Mouse (Mus musculus): ENCODE data around the gene Kank4. TPM values are rescaled to one million over a fixed set of nuclear protein-coding genes. Genes with fewer than 3 reads are reported as not detected.

The Kank4 gene
- 0.40 TPM in 2 replicates for polyA plus RNA-seq (2015; fragmentation: Nextera tagmentation; extraction: Ambion mirVana)

GRCm38 (mm10) chr4:98817184-98817911 is at the start of gene Kank4:
TSS of gene Kank4 (minus strand) at chr4:98817537.

GRCm38 (mm10) chr4:98823740-98824139 is 6.4 kb upstream of the Kank4 start, which contains the start of gene I0C0044D17Rik:
TSS of gene I0C0044D17Rik (minus strand) at chr4:98823840.

GRCm38 (mm10) chr4:98726590-98727237 is 90.6 kb downstream of the Kank4 start, which contains the start of gene L1td1:
TSS of gene L1td1 (plus strand) at chr4:98726734.

Other genes starting within 250 kb of the Kank4 start
- gene L1td1, start 90.8 kb downstream of the Kank4 start, polyA plus RNA-seq (2015; fragmentation: Nextera tagmentation; extraction: Ambion mirVana) = not detected in 2 replicates
- gene I0C0044D17Rik, start 6.3 kb upstream of the Kank4 start, polyA plus RNA-seq (2015; fragmentation: Nextera tagmentation; extraction: Ambion mirVana) = not detected in 2 replicates
- gene Usp1, start 106.3 kb upstream of the Kank4 start, polyA plus RNA-seq (2015; fragmentation: Nextera tagmentation; extraction: Ambion mirVana) = 26.2 and 31.8 TPM in 2 replicates
- gene Angptl3, start 213.4 kb upstream of the Kank4 start, polyA plus RNA-seq (2015; fragmentation: Nextera tagmentation; extraction: Ambion mirVana) = 0.69 and 0.71 TPM in 2 replicates

Data from skeletal muscle tissue, postnatal 0 days (tissue).